Mouse (Mus musculus): ENCODE data around the gene Cyp4x1. TPM values are rescaled to one million over a fixed set of nuclear protein-coding genes. Genes with fewer than 3 reads are reported as not detected.

Gene Cyp4x1
- polyA plus RNA-seq, 1 experiment = 10.0 TPM

GRCm38 (mm10) chr4:115058871-115059590 lies 75.0 kb downstream of the Cyp4x1 start:
- TF ChIP-seq CTCF (IDR thresholded peaks at IDR 0.05; ENCODE audit: extremely low read depth, insufficient read depth, low read length) (no peak), POLR2A (IDR thresholded peaks at IDR 0.05; ENCODE audit: extremely low read depth, insufficient read depth, low read length) (no peak)
- Histone ChIP-seq H3K4me1 (ENCODE audit: control insufficient read depth, insufficient read depth, low read length) (no peaks in the 10 kb centered on the region; the same call in 1 of the 2 replicates), H3K27ac (ENCODE audit: insufficient read depth, low read length) (peak overlapping the region; percentile 37; the same call in 1 of the 2 replicates), H3K4me3 (ENCODE audit: insufficient read depth, low read length) (0 out of 2 replicates have a peak overlapping the region, but pooled peaks have one; percentile 4)

- TF ChIP-seq CTCF (IDR thresholded peaks at IDR 0.05; ENCODE audit: extremely low read depth, insufficient read depth, low read length) (no peak), POLR2A (IDR thresholded peaks at IDR 0.05; ENCODE audit: extremely low read depth, insufficient read depth, low read length) (no peak)
- no peak overlapping the region for H3K4me3 ChIP-seq (ENCODE audit: insufficient read depth, low read length)
- no peak overlapping the region for H3K27ac ChIP-seq (ENCODE audit: insufficient read depth, low read length)
- no peaks in the 10 kb centered on the region; the same call in 1 of the 2 replicates for H3K4me1 ChIP-seq (ENCODE audit: control insufficient read depth, insufficient read depth, low read length)
Observed at GRCm38 (mm10) chr4:115058317-115058761, 75.7 kb downstream of the Cyp4x1 start.

- H3K27ac ChIP-seq (ENCODE audit: insufficient read depth, low read length) = peak overlapping the region; percentile 85
- H3K4me1 ChIP-seq (ENCODE audit: control insufficient read depth, insufficient read depth, low read length) = no peaks in the 10 kb centered on the region; the same call in 1 of the 2 replicates
- H3K4me3 ChIP-seq (ENCODE audit: insufficient read depth, low read length) = peak overlapping the region; percentile 30
- TF ChIP-seq CTCF (IDR thresholded peaks at IDR 0.05; ENCODE audit: extremely low read depth, insufficient read depth, low read length) = no peak
- TF ChIP-seq POLR2A (IDR thresholded peaks at IDR 0.05; ENCODE audit: extremely low read depth, insufficient read depth, low read length) = no peak
Observed at GRCm38 (mm10) chr4:115057674-115058316, 76.3 kb downstream of the Cyp4x1 start.

GRCm38 (mm10) chr4:115056921-115057673 lies 77.0 kb downstream of the Cyp4x1 start:
- H3K27ac ChIP-seq (ENCODE audit: insufficient read depth, low read length) = peak overlapping the region; percentile 85
- TF ChIP-seq POLR2A (IDR thresholded peaks at IDR 0.05; ENCODE audit: extremely low read depth, insufficient read depth, low read length) (no peak), CTCF (IDR thresholded peaks at IDR 0.05; ENCODE audit: extremely low read depth, insufficient read depth, low read length) (no peak)
- H3K4me3 ChIP-seq (ENCODE audit: insufficient read depth, low read length) = peak overlapping the region; percentile 30
- H3K4me1 ChIP-seq (ENCODE audit: control insufficient read depth, insufficient read depth, low read length) = no peaks in the 10 kb centered on the region

GRCm38 (mm10) chr4:115056371-115056920 lies 77.6 kb downstream of the Cyp4x1 start, which contains the start of gene Tal1:
Tal1 (plus strand) TSS chr4:115056426.
- Histone ChIP-seq H3K27ac (ENCODE audit: insufficient read depth, low read length) (peak within 1 kb of the TSS; percentile 19), H3K4me1 (ENCODE audit: control insufficient read depth, insufficient read depth, low read length) (no peaks in the 10 kb centered on the region), H3K4me3 (ENCODE audit: insufficient read depth, low read length) (peak within 1 kb of the TSS; percentile 30)
- TF ChIP-seq POLR2A (IDR thresholded peaks at IDR 0.05; ENCODE audit: extremely low read depth, insufficient read depth, low read length) (no peak), CTCF (IDR thresholded peaks at IDR 0.05; ENCODE audit: extremely low read depth, insufficient read depth, low read length) (no peak)

Other genes starting within 250 kb of the Cyp4x1 start
- gene Foxd2, start 225.4 kb downstream of the Cyp4x1 start, polyA plus RNA-seq (2012; rRNA removed) = 0.11 and 0.19 TPM in 2 replicates
- not detected in 2 replicates for gene Foxe3, start 208.3 kb downstream of the Cyp4x1 start, polyA plus RNA-seq (2012; rRNA removed)
- 47.6 and 48.4 TPM in 2 replicates for gene Cmpk1, start 147.0 kb downstream of the Cyp4x1 start, polyA plus RNA-seq (2012; rRNA removed)
- 0.36 and 0.58 TPM in 2 replicates for gene Stil, start 134.1 kb downstream of the Cyp4x1 start, polyA plus RNA-seq (2012; rRNA removed)
- 1.5 and 1.6 TPM in 2 replicates for gene Tal1, start 77.9 kb downstream of the Cyp4x1 start, polyA plus RNA-seq (2012; rRNA removed)
- gene Pdzk1ip1, start 45.6 kb downstream of the Cyp4x1 start, polyA plus RNA-seq (2012; rRNA removed) = 1.1 and 1.2 TPM in 2 replicates
- gene Cyp4a29, start 107.8 kb upstream of the Cyp4x1 start, polyA plus RNA-seq (2012; rRNA removed) = not detected in 2 replicates
- not detected in 2 replicates for gene Cyp4a12a, start 164.8 kb upstream of the Cyp4x1 start, polyA plus RNA-seq (2012; rRNA removed)